Mouse (Mus musculus): ENCODE results near the gene Txndc12.

GRCm38 (mm10) chr4:108798083-108798830, 36.1 kb upstream of the Txndc12 start:
- TF ChIP-seq POLR2A (IDR thresholded peaks at IDR 0.05; ENCODE audit: borderline replicate concordance, extremely low read depth, low read depth, low read length) (no peak), CTCF (IDR thresholded peaks at IDR 0.05; ENCODE audit: insufficient read depth, low read length) (peak; percentile 72)

All from lung, adult 2 months (tissue).